Mouse (Mus musculus) kidney, adult 11 months (tissue): Measurements from ENCODE around the gene Foxl1.
A peak's percentile ranks its signal among the peaks of the same experiment; 100 is the strongest.

Source experiments
- DNase-seq: peaks from one replicate; pipeline ENCODE4 v3.0.0; 2022

Gene Foxl1

GRCm38 (mm10) chr8:121104049-121104818, 23.5 kb upstream of the Foxl1 start:
- peak; percentile 58 for DNase-seq

GRCm38 (mm10) chr8:121107668-121108656, 19.8 kb upstream of the Foxl1 start, which contains the start of gene Mthfsd:
TSS of gene Mthfsd (minus strand) at chr8:121108392.
- peak; percentile 97 for DNase-seq

- DNase-seq, result no peak
These were observed 19.1 kb upstream of the Foxl1 start for GRCm38 (mm10) chr8:121108657-121109056.

- DNase-seq, result no peak
These were observed 16.4 kb upstream of the Foxl1 start for GRCm38 (mm10) chr8:121111145-121111907.

GRCm38 (mm10) chr8:121113261-121113660, 14.5 kb upstream of the Foxl1 start:
- DNase-seq, result peak; percentile 92

GRCm38 (mm10) chr8:121115136-121115535, 12.6 kb upstream of the Foxl1 start:
- DNase-seq, result no peak

GRCm38 (mm10) chr8:121115948-121116347, 11.8 kb upstream of the Foxl1 start, which contains the start of gene Foxc2:
TSS of gene Foxc2 (plus strand) at chr8:121116171.
- DNase-seq, result peak; percentile 90

GRCm38 (mm10) chr8:121116591-121117185, 11.1 kb upstream of the Foxl1 start:
- no peak for DNase-seq

- no peak for DNase-seq
These were observed 10.5 kb upstream of the Foxl1 start for GRCm38 (mm10) chr8:121117186-121117651.

GRCm38 (mm10) chr8:121117906-121118305, 9.8 kb upstream of the Foxl1 start:
- no peak for DNase-seq

- DNase-seq, result no peak
These were observed 8.9 kb upstream of the Foxl1 start for GRCm38 (mm10) chr8:121118634-121119420.

- DNase-seq, result no peak
These were observed 7.9 kb upstream of the Foxl1 start for GRCm38 (mm10) chr8:121119635-121120455.

- DNase-seq, result no peak
These were observed 7.0 kb upstream of the Foxl1 start for GRCm38 (mm10) chr8:121120456-121121419.

- no peak for DNase-seq
These were observed 6.0 kb upstream of the Foxl1 start for GRCm38 (mm10) chr8:121121704-121122103.

- DNase-seq, result no peak
These were observed 5.4 kb upstream of the Foxl1 start for GRCm38 (mm10) chr8:121122368-121122767.

GRCm38 (mm10) chr8:121123113-121123512, 4.6 kb upstream of the Foxl1 start:
- DNase-seq, result no peak

GRCm38 (mm10) chr8:121124547-121125239, 3.0 kb upstream of the Foxl1 start:
- no peak for DNase-seq

GRCm38 (mm10) chr8:121125311-121125876, 2.3 kb upstream of the Foxl1 start:
- peak; percentile 70 for DNase-seq
